Mouse (Mus musculus): ENCODE data around the gene Zim1. TPM values are rescaled to one million over a fixed set of nuclear protein-coding genes. Genes with fewer than 3 reads are reported as not detected.

Zim1 gene
- total RNA-seq (2021), result 1 to 10 TPM; 3.7 to 4.6 TPM

GRCm38 (mm10) chr7:6696241-6697045, at the start of gene Zim1:
Gene Zim1 (minus strand): TSS chr7:6696450.
- peak; percentile 68 to 73 for DNase-seq
- intact Hi-C loops (cut with DNase I), result no loop called here

GRCm38 (mm10) chr7:6744281-6744904, 48.1 kb upstream of the Zim1 start:
- DNase-seq, result no peak
- intact Hi-C loops (cut with DNase I), result no loop called here

DNA sequence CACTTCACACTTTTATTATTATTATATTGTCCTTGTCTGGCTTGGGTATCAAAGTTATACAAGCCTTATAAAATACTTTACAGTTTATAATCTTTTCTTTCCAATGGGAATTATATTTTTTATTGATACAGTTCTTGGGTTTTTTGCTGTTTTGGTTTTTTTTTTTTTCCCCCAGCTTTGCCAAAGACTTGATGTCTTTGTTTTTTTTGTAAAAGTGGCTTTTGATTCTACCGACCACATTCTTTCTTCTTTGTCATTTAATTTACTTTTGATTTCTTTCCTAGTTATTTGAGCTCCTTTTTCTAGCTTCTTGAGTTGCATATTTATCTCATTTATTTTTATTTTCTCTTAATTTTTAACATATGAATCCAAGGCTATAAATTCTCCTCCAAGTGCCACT, 39.8 kb upstream of the Zim1 start:
- no peak for DNase-seq
- intact Hi-C loops (cut with DNase I), result no loop called here

- intact Hi-C loops (cut with DNase I), result no loop called here
- no peak for DNase-seq
Observed at GRCm38 (mm10) chr7:6731930-6732329, 35.7 kb upstream of the Zim1 start.

GRCm38 (mm10) chr7:6731373-6731772, 35.1 kb upstream of the Zim1 start:
- intact Hi-C loops (cut with DNase I), result no loop called here
- no peak for DNase-seq

DNA sequence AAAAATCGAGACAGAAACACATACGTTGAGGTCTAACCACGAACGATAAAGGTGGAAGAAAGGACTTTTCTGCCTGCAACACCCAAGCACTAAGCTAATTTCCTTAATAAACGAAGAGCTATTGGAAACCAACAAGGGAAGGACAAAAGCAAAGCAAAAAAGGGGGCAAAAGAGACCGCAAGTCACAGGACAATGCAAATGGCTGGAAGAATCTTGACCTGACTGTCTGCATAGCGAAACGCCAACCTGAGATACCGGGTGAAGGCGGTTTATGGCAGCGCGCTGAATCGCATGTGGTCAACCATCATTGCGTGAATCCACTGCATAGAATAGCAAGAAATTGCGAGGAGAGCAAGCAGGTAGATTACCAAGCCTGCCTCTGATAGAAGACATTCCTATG, 34.6 kb upstream of the Zim1 start:
- intact Hi-C loops (cut with DNase I), result no loop called here
- DNase-seq, result no peak

GRCm38 (mm10) chr7:6730241-6730640, 34.0 kb upstream of the Zim1 start, which contains the start of the genes Peg3 and Usp29:
Gene Peg3 (minus strand): TSS chr7:6730431.
Gene Usp29 (plus strand): TSS chr7:6730578.
- DNase-seq, result peak; percentile 68 to 71
- intact Hi-C loops (cut with DNase I), result no loop called here

GRCm38 (mm10) chr7:6729061-6729817, 33.0 kb upstream of the Zim1 start:
- peak; percentile 88 to 91 for DNase-seq
- intact Hi-C loops (cut with DNase I), result loop anchor here (5.0 kb wide), 3 partner anchors 67 to 367 kb away; partner anchors contain the start of gene Zfp78

DNA sequence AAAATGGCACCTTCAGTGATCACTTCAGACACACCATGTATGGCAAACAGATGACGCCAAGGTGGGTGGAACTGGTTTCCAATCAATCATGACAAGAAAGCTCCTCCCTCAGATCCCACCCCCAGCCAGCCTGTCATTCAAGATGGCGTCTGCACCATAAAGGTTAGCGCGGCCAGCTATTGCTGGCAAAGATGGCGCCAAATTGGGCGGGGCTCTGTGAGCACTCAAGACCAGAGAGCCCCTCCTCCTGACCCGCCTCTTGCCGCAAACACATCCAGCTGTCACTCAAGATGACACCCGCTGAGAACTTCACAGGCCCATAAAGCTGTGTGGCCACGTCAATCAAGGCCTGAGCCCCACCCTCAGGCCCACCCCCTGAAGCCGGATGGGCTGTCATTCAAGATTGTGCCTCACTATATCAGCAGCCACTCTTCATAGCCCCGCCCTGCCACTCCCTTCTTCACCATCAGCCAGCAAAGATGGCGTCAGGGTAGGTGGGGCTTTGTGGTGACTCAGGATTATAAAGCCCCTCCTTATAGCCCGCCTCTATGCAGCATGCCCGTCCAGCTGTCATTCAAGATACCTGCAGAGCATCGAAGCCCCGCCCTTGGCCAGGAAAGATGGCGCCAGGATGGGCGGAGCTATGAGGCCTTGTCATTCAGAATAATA, 32.1 kb upstream of the Zim1 start:
- intact Hi-C loops (cut with DNase I), result loop anchor here (5.0 kb wide), 3 partner anchors 66 to 366 kb away; partner anchors contain the start of gene Zfp78
- DNase-seq, result peak; percentile 78 to 80

DNA sequence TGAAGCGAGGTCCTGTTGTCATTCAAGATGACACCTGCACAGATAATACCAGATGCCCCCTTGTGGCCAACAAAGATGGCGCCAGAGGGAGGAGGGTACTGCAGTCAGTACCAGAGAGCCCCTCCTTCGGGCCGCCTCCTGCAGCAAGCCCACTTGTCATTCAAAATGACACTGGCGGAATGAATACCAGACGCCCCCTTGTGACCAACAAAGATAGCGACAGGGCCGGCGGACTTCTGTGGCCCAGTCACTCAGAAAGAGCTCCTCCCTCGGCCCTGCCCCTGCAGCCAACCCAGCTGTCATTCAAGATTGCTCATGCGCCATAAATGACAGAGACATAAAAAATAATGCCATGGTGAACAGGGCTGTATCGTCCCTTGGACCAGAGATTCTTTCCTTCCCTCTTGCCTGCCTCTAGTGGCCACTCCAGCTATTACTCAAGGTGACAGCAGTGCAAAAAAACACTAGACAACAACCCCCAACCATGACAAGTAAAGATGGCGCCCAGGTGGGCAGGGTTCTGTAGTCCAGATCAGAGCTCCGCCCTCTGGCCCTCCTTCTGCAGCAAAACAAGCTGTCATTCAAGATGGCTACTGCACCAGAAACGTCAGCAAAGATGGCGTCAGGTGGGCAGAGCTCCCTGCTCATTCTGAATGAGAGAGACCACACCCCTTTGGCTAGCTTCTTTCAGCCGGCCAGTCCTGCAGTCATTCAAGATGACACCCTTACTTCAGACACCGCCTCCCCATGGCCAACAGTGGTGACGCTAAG, 31.3 kb upstream of the Zim1 start:
- peak; percentile 69 to 71 for DNase-seq
- intact Hi-C loops (cut with DNase I), result loop anchor here (5.0 kb wide), 3 partner anchors 65 to 365 kb away; partner anchors contain the start of gene Zfp78

DNA sequence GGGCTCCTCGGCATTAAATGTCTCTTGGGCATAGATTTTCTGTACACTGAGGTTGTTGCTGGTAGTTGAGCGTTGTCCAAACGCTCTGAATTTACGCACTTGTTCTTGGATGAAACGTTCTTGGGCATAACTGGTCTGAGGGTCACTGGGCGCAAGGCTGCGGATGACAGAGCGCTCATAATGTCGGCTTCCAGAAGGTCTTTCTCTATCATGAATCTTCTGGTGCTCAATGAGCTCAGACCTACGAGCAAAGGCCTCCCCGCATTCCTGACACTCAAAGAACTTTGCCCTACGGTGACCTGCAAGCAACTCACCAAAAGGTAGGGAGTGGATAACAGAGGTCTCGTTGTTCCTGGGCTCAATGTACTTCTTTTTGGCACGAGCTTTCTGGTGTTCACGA, 13.1 kb upstream of the Zim1 start:
- intact Hi-C loops (cut with DNase I), result no loop called here
- no peak for DNase-seq

DNA sequence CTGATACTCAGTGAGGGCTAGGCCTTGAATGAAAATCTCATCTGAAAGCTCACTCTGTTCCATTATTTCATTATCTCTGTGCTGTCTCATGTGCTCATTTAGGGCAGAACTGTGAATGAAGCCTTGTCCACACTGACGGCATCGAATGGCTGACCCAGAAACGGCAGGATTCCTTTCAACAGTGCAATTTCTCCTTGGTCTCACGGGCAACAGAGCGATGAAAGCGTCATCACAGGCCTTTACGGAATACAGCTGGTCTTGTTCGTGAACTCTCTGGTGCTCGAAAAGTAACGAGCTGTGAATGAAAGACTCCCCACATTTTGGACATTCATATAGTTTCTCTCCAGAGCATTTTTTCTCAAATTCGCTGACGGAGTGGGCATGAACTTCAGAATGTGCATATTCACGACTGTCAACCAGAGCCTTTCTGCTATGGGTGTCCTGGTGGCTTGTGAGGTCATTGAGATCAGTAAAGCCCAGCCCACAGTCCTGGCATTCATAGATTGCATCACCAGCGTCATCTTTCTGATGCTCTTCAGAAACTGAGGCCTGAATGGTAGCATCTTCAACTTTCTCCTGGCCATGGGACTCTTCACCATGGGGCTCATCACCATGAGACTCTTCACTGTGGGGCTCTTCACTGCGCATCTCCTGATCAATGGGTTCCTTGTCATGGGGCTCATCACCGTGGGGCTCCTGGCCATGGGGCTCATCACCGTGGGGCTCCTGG, 12.4 kb upstream of the Zim1 start:
- DNase-seq, result no peak
- intact Hi-C loops (cut with DNase I), result no loop called here

DNA sequence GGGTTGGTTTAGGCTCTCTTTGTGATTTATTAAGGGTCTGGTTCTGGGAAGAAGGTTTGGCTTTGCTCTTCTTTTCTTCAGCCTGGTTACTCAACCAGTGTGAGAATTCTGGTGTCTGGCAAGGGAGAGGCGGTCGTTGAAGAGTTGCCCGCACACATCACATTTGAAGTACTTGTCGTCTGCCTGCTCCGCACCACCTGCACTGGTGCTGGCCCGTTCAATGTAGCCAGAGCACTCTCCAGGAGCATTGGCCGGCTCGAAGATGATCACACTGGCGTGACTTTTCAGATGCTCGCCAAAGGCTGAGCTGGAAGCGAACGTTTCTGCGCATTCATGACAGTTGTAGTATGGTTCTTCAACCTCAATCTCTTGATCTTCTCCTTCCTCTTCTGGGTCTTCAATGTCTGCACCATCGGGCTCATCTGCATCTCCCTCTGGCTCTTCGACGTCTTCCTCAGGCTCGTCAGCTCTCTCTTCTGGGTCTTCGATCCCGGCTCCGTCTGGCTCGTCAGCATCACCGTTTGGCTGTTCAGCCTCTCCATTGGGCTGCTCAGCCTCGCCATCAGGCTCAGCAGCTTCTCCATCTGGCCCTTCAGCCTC, 11.3 kb upstream of the Zim1 start:
- no peak for DNase-seq
- intact Hi-C loops (cut with DNase I), result no loop called here

DNA sequence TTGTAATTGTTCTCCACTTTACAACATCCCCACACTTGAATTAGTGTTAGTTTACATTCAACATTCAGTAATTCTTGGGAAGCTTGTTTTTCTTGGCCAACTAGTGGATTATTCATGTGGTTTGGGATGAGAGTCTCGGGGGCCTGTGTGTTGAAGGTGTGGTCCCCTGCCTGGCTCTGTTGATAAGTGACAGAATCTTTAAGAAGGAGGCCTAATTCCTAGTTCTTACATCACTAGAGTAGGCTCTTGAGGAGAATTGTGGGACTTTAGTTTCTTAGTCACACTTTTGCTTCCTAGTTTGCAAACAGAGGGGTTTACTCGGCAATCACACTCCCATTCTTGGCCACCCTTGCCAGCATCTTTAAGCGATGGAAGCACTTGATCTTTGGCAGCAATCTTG, 3.0 kb upstream of the Zim1 start:
- intact Hi-C loops (cut with DNase I), result no loop called here

DNA sequence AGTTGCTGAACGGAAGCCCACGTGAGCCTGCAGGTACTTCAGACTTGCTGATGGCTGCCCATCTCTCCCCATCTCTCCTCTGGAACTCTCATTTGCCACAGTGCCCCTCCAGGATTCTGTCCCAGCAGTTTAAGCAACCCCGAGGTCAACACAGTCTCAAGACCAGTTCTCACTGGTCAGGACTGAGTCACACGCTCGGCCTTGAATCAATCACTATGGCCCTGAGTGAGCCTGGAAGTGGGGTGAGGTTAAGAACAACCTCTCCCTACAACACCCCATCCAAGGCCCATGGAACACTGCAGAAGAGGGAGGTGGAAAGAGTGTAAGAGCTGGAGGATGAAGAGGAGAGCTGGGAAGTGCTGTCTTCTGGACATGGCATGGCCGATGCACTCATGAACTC, 10.7 kb downstream of the Zim1 start:
- intact Hi-C loops (cut with DNase I), result no loop called here
- no peak for DNase-seq

More for the DNA sequence above, 3.0 kb upstream of the Zim1 start:
- no peak for DNase-seq

- DNase-seq, result no peak
- intact Hi-C loops (cut with DNase I), result no loop called here
Observed at GRCm38 (mm10) chr7:6666726-6667125, 29.5 kb downstream of the Zim1 start.

GRCm38 (mm10) chr7:6663430-6663829, 32.8 kb downstream of the Zim1 start:
- intact Hi-C loops (cut with DNase I), result loop anchor here (5.0 kb wide), 1 partner anchor 64 kb away; no protein-coding TSS in a partner anchor
- no peak for DNase-seq

DNA sequence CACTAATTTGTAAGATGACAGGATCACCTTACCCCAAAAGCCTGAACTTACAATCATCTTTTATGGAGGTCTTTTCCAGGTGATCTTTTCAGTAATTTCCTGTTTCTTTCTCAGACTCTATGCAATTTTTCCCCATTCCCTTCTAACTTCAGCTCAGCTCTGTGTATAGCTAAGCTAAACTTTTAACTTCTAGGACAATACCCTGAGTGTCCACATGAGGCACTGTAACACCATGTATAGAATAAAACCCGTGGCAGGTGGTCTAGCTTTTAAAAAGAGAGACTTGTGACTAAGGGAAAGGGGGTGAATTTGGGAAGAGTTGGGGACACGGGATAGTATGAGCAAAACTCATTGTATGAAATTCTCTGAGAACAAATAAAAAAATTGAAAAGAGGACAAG, 36.6 kb downstream of the Zim1 start:
- intact Hi-C loops (cut with DNase I), result loop anchor here (1.0 to 5.0 kb wide), 4 partner anchors 68 to 623 kb away; no protein-coding TSS in a partner anchor

More for the DNA sequence above, 36.6 kb downstream of the Zim1 start:
- DNase-seq, result peak in 1 of 2 experiments; percentile 6
